Mouse (Mus musculus): ENCODE measurements around the gene Mast4. TPM values are rescaled to one million over a fixed set of nuclear protein-coding genes. Genes with fewer than 3 reads are reported as not detected.

The Mast4 gene
- total and polyA plus RNA-seq, 3 experiments = 0.04 to 1.1 (median 0.23) TPM

GRCm38 (mm10) chr13:102700176-102700575 lies 634.1 kb downstream of the Mast4 start:
- no peak for TF ChIP-seq TAL1 (conservative IDR thresholded peaks at IDR 0.05; ENCODE audit: low read depth, low read length)
- no peak for DNase-seq (ENCODE audit: low spot score)
- Histone ChIP-seq H3K27me3 (ENCODE audit: insufficient read depth, low read length) (peaks cover 2% of the 10 kb centered on the region; the same call in 1 of the 2 replicates), H3K36me3 (replicated peaks) (no peaks in the 10 kb centered on the region), H3K4me3 (ENCODE audit: low read depth, low read length) (no peak overlapping the region), H3K9me3 (replicated peaks) (no peaks in the 10 kb centered on the region), H3K4me1 (ENCODE audit: insufficient read depth, low read depth, low read length) (no peaks in the 10 kb centered on the region)
- ATAC-seq (ENCODE audit: extremely low read depth, insufficient number of reproducible peaks, low FRiP score, poor library complexity, severe bottlenecking) = no peak

- TF ChIP-seq GATA1 (IDR thresholded peaks at IDR 0.05; ENCODE audit: borderline replicate concordance, low read length) (no peak), POLR2AphosphoS5 (IDR thresholded peaks at IDR 0.05; ENCODE audit: insufficient replicate concordance, low read depth, low read length) (no peak), CTCF (IDR thresholded peaks at IDR 0.05; ENCODE audit: low read depth, low read length) (no peak), GATA2 (IDR thresholded peaks at IDR 0.05; ENCODE audit: borderline replicate concordance, low read depth, low read length) (no peak), TAL1 (conservative IDR thresholded peaks at IDR 0.05; ENCODE audit: low read depth, low read length) (no peak)
- H3K36me3 ChIP-seq (replicated peaks) = no peaks in the 10 kb centered on the region
- DNase-seq (ENCODE audit: low spot score) (no peak), ATAC-seq (ENCODE audit: extremely low read depth, insufficient number of reproducible peaks, low FRiP score, poor library complexity, severe bottlenecking) (no peak)
- peaks cover 2% of the 10 kb centered on the region; the same call in 1 of the 2 replicates for H3K27me3 ChIP-seq (ENCODE audit: insufficient read depth, low read length)
- no peaks in the 10 kb centered on the region for H3K4me1 ChIP-seq (ENCODE audit: insufficient read depth, low read depth, low read length)
- no peaks in the 10 kb centered on the region for H3K9me3 ChIP-seq (replicated peaks)
- no peak overlapping the region for H3K4me3 ChIP-seq (ENCODE audit: low read depth, low read length)
Measured at GRCm38 (mm10) chr13:102698751-102699323, 635.5 kb downstream of the Mast4 start.

DNA sequence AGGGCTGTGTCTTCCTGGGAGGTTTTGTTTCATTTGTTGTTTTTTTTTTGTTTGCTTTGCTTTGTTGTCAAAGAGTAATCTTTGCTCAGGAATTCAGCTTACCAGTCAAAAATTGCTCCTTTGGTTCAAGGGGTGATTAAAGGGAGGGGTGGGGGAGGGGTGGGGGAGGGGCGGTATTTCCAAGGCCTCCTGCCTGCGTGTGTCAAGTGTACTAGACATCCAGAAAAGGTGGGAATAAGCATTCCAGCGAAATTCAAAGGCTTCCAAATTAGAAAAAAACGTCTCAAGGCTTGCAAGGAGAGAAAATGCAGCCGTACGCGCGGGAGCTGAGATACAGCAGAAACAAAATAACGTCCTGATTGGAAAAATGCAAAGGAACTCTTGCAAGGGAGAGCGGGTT lies 636.0 kb downstream of the Mast4 start:
- Histone ChIP-seq H3K36me3 (replicated peaks) (no peaks in the 10 kb centered on the region), H3K27me3 (ENCODE audit: insufficient read depth, low read length) (peaks cover 2% of the 10 kb centered on the region; the same call in 1 of the 2 replicates), H3K9me3 (replicated peaks) (no peaks in the 10 kb centered on the region), H3K4me3 (ENCODE audit: low read depth, low read length) (no peak overlapping the region), H3K4me1 (ENCODE audit: insufficient read depth, low read depth, low read length) (no peaks in the 10 kb centered on the region)
- ATAC-seq (ENCODE audit: extremely low read depth, insufficient number of reproducible peaks, low FRiP score, poor library complexity, severe bottlenecking) (no peak), DNase-seq (ENCODE audit: low spot score) (no peak)
- TF ChIP-seq CTCF (IDR thresholded peaks at IDR 0.05; ENCODE audit: low read depth, low read length) = no peak

GRCm38 (mm10) chr13:102695121-102695905 lies 639.0 kb downstream of the Mast4 start:
- ATAC-seq (ENCODE audit: extremely low read depth, insufficient number of reproducible peaks, low FRiP score, poor library complexity, severe bottlenecking) = no peak
- peaks cover 2% of the 10 kb centered on the region; the same call in 1 of the 2 replicates for H3K27me3 ChIP-seq (ENCODE audit: insufficient read depth, low read length)
- TF ChIP-seq CTCF (IDR thresholded peaks at IDR 0.05; ENCODE audit: low read depth, low read length) = no peak
- H3K4me3 ChIP-seq (ENCODE audit: low read depth, low read length) = no peak overlapping the region
- no peaks in the 10 kb centered on the region for H3K9me3 ChIP-seq (replicated peaks)
- no peak for DNase-seq (ENCODE audit: low spot score)
- no peaks in the 10 kb centered on the region for H3K4me1 ChIP-seq (ENCODE audit: insufficient read depth, low read depth, low read length)
- H3K36me3 ChIP-seq (replicated peaks) = no peaks in the 10 kb centered on the region

- ATAC-seq (ENCODE audit: extremely low read depth, insufficient number of reproducible peaks, low FRiP score, poor library complexity, severe bottlenecking) (no peak), DNase-seq (ENCODE audit: low spot score) (no peak)
- H3K4me3 ChIP-seq (ENCODE audit: low read depth, low read length) = no peak overlapping the region
- H3K4me1 ChIP-seq (ENCODE audit: insufficient read depth, low read depth, low read length) = no peaks in the 10 kb centered on the region
- TF ChIP-seq POLR2AphosphoS5 (IDR thresholded peaks at IDR 0.05; ENCODE audit: insufficient replicate concordance, low read depth, low read length) = no peak
- TF ChIP-seq GATA1 (IDR thresholded peaks at IDR 0.05; ENCODE audit: borderline replicate concordance, low read length) = no peak
- TF ChIP-seq TAL1 (conservative IDR thresholded peaks at IDR 0.05; ENCODE audit: low read depth, low read length) = no peak
- no peak for TF ChIP-seq GATA2 (IDR thresholded peaks at IDR 0.05; ENCODE audit: borderline replicate concordance, low read depth, low read length)
- no peak for TF ChIP-seq CTCF (IDR thresholded peaks at IDR 0.05; ENCODE audit: low read depth, low read length)
- H3K9me3 ChIP-seq (replicated peaks) = no peaks in the 10 kb centered on the region
- H3K36me3 ChIP-seq (replicated peaks) = no peaks in the 10 kb centered on the region
- H3K27me3 ChIP-seq (ENCODE audit: insufficient read depth, low read length) = peaks cover 2% of the 10 kb centered on the region
Measured at GRCm38 (mm10) chr13:102694154-102694553, 640.1 kb downstream of the Mast4 start.

GRCm38 (mm10) chr13:102693341-102693801 lies 640.9 kb downstream of the Mast4 start, which contains the start of gene Cd180:
Gene Cd180 (plus strand): TSS chr13:102693558.
- DNase-seq (ENCODE audit: low spot score) (no peak), ATAC-seq (ENCODE audit: extremely low read depth, insufficient number of reproducible peaks, low FRiP score, poor library complexity, severe bottlenecking) (no peak)

More at GRCm38 (mm10) chr13:102693341-102693801, 640.9 kb downstream of the Mast4 start, which contains the start of gene Cd180:
- no peak within 1 kb of the TSS for H3K4me3 ChIP-seq (ENCODE audit: low read depth, low read length)
- no peaks in the 10 kb centered on the region for H3K36me3 ChIP-seq (replicated peaks)
- no peaks in the 10 kb centered on the region for H3K4me1 ChIP-seq (ENCODE audit: insufficient read depth, low read depth, low read length)
- TF ChIP-seq GATA1 (IDR thresholded peaks at IDR 0.05; ENCODE audit: borderline replicate concordance, low read length) (no peak), GATA2 (IDR thresholded peaks at IDR 0.05; ENCODE audit: borderline replicate concordance, low read depth, low read length) (no peak), CTCF (IDR thresholded peaks at IDR 0.05; ENCODE audit: low read depth, low read length) (no peak), POLR2AphosphoS5 (IDR thresholded peaks at IDR 0.05; ENCODE audit: insufficient replicate concordance, low read depth, low read length) (no peak), TAL1 (conservative IDR thresholded peaks at IDR 0.05; ENCODE audit: low read depth, low read length) (no peak)
- H3K27me3 ChIP-seq (ENCODE audit: insufficient read depth, low read length) = no peaks in the 10 kb centered on the region; the same call in 1 of the 2 replicates
- H3K9me3 ChIP-seq (replicated peaks) = no peaks in the 10 kb centered on the region

Data from G1E (cell line).